Comparison of ENCODE assay signal across 8 mouse cellular contexts in genomic region chr3:116594076-116594727, GRCm38 (mm10). TPM values are rescaled to one million over a fixed set of nuclear protein-coding genes. Genes with fewer than 3 reads are reported as not detected.
DNase-seq lines count a peak whose midpoint lies in the region; ATAC-seq and TF ChIP-seq lines count a peak whose summit lies in the region.

No protein-coding gene starts in this region.

- peak; percentile 77 for ATAC-seq in hindbrain, embryonic 11.5 days (ENCODE audit: low FRiP score)
- ATAC-seq in megakaryocyte progenitor cell, adult 5-6 weeks (replicated peaks; ENCODE audit: poor library complexity) = peak; percentile 59

- H3K4me3 ChIP-seq in heart, adult 2 months = peak overlapping the region; percentile 93
- peak overlapping the region; percentile 86 for H3K4me3 ChIP-seq in spleen, adult 2 months (ENCODE audit: extremely low read depth, insufficient read depth, insufficient read length)
- peak overlapping the region; percentile 76 for H3K4me3 ChIP-seq in hindbrain, embryonic 11.5 days (ENCODE audit: low read depth, low read length)

- no peaks in the 10 kb centered on the region for H3K79me2 ChIP-seq in heart, adult 2 months (replicated peaks; ENCODE audit: control insufficient read depth, insufficient read depth, low read length)

- TF ChIP-seq EP300 in heart, adult 2 months (IDR thresholded peaks at IDR 0.05; ENCODE audit: insufficient read depth, low read depth, low read length) = no peak

- no peaks in the 10 kb centered on the region; the same call in 1 of the 2 replicates for H3K36me3 ChIP-seq in heart, adult 2 months (ENCODE audit: control insufficient read depth, insufficient read depth, low read length)
- peaks cover 16% of the 10 kb centered on the region for H3K36me3 ChIP-seq in spleen, adult 2 months (ENCODE audit: control insufficient read depth, insufficient read depth, low read length)
- H3K36me3 ChIP-seq in hindbrain, embryonic 11.5 days (ENCODE audit: control insufficient read depth, insufficient read depth, low read length) = peaks cover 3% of the 10 kb centered on the region; the same call in 1 of the 2 replicates

- DNase-seq in heart, adult 2 months = no peak
- no peak for DNase-seq in heart, postnatal 4 days
- DNase-seq in spleen, adult 2 months (ENCODE audit: low read depth in 1 of 2, low spot score in 2 of 2) = no peak
- no peak for DNase-seq in spleen, postnatal 36 days (ENCODE audit: low spot score in 2 of 2)
- DNase-seq in hindbrain, embryonic 11.5 days (ENCODE audit: low spot score) = no peak
- no peak for DNase-seq in adrenal gland, adult (ENCODE audit: inconsistent age in 2 of 2, low spot score in 1 of 2)
- no peak for DNase-seq in urinary bladder, adult 18-20 months (ENCODE audit: low spot score in 2 of 2)

- WGBS in heart, adult 2 months = 2% methylated on average over 22 of the region's 22 CpGs
- WGBS in spleen, adult 2 months = 2% methylated on average over 22 of the region's 22 CpGs
- 2% methylated on average over 22 of the region's 22 CpGs for WGBS in hindbrain, embryonic 11.5 days

- H3K27me3 ChIP-seq in heart, adult 2 months (ENCODE audit: control insufficient read depth, insufficient read depth, low read length) = no peaks in the 10 kb centered on the region
- H3K27me3 ChIP-seq in spleen, adult 2 months (ENCODE audit: control insufficient read depth, insufficient read depth, low read length) = no peaks in the 10 kb centered on the region
- no peaks in the 10 kb centered on the region for H3K27me3 ChIP-seq in hindbrain, embryonic 11.5 days (ENCODE audit: control insufficient read depth, insufficient read depth, low read length)

- peak overlapping the region; percentile 88 for H3K27ac ChIP-seq in heart, adult 2 months
- peak overlapping the region; percentile 83 for H3K27ac ChIP-seq in spleen, adult 2 months (ENCODE audit: insufficient read depth, low read length)
- peak overlapping the region; percentile 67; the same call in 1 of the 2 replicates for H3K27ac ChIP-seq in hindbrain, embryonic 11.5 days (ENCODE audit: low read depth, low read length)

- H3K4me2 ChIP-seq in hindbrain, embryonic 11.5 days (replicated peaks; ENCODE audit: low read depth, low read length) = peak overlapping the region; percentile 32

- TF ChIP-seq CTCF in heart, adult 2 months (IDR thresholded peaks at IDR 0.05) = peak; percentile 51
- TF ChIP-seq CTCF in spleen, adult 2 months (IDR thresholded peaks at IDR 0.05; ENCODE audit: extremely low read depth, insufficient read depth, insufficient read length, insufficient replicate concordance) = no peak

- intact Hi-C loops in heart, adult 2 months (cut with DNase I) = loop anchor here (2.0 to 10.0 kb wide), 5 partner anchors 69 to 241 kb away; partner anchors contain the start of genes Dbt and Mfsd14a

- H3K9me3 ChIP-seq in hindbrain, embryonic 11.5 days (ENCODE audit: control insufficient read depth, low read length) = no peaks in the 10 kb centered on the region

- no peaks in the 10 kb centered on the region for H3K4me1 ChIP-seq in heart, adult 2 months (ENCODE audit: control insufficient read depth, insufficient read depth, low read length)
- no peaks in the 10 kb centered on the region; the same call in 1 of the 2 replicates for H3K4me1 ChIP-seq in spleen, adult 2 months (ENCODE audit: control insufficient read depth, insufficient read depth, insufficient read length)
- H3K4me1 ChIP-seq in hindbrain, embryonic 11.5 days (replicated peaks; ENCODE audit: control insufficient read depth, insufficient read depth, low read length) = no peaks in the 10 kb centered on the region

- peak overlapping the region; percentile 61 for H3K9ac ChIP-seq in heart, adult 2 months (ENCODE audit: low read depth, low read length)
- H3K9ac ChIP-seq in hindbrain, embryonic 11.5 days (ENCODE audit: low read depth, low read length) = peak overlapping the region; percentile 73

- no peak for TF ChIP-seq POLR2A in heart, adult 2 months (IDR thresholded peaks at IDR 0.05; ENCODE audit: insufficient read depth, low read depth, low read length)
- TF ChIP-seq POLR2A in spleen, adult 2 months (IDR thresholded peaks at IDR 0.05; ENCODE audit: low read depth, low read length) = no peak

RNA-seq across cellular contexts. Expression of gene Sass6, which starts 0.6 kb away (rescaled TPM):
- total RNA-seq in heart, adult 2 months (2021) = 1 to 10 TPM; 2.0 TPM
- 0.76 and 1.4 TPM in 2 replicates for polyA plus RNA-seq in heart, adult 2 months (2012; rRNA removed)
- 1 to 10 TPM; 9.3 to 10.0 TPM for total RNA-seq in heart, postnatal 4 days (2021)
- polyA plus RNA-seq in spleen, adult 2 months (2012; rRNA removed) = 1.6 and 1.9 TPM in 2 replicates
- 32.7 and 34.9 TPM in 2 replicates for polyA plus RNA-seq in hindbrain, embryonic 11.5 days (2014; fragmentation: Nextera tagmentation; extraction: Ambion mirVana)
- total RNA-seq in megakaryocyte progenitor cell, adult 5-6 weeks (2015) = 38.0 and 39.6 TPM in 2 replicates
- total RNA-seq in megakaryocyte progenitor cell, adult 5-6 weeks (2017) = 47.1 and 63.8 TPM in 2 replicates

RNA-seq across cellular contexts. Expression of gene Trmt13, which starts 20.2 kb away (rescaled TPM):
- 1 to 10 TPM; 5.4 to 5.5 TPM for total RNA-seq in heart, adult 2 months (2021)
- polyA plus RNA-seq in heart, adult 2 months (2012; rRNA removed) = 3.6 and 7.3 TPM in 2 replicates
- total RNA-seq in heart, postnatal 4 days (2021) = 1 to 10 TPM; 7.1 to 9.0 TPM
- 4.2 and 4.7 TPM in 2 replicates for polyA plus RNA-seq in spleen, adult 2 months (2012; rRNA removed)
- polyA plus RNA-seq in hindbrain, embryonic 11.5 days (2014; fragmentation: Nextera tagmentation; extraction: Ambion mirVana) = 22.8 and 31.3 TPM in 2 replicates
- 23.4 and 40.3 TPM in 2 replicates for total RNA-seq in megakaryocyte progenitor cell, adult 5-6 weeks (2015)
- 28.3 and 34.9 TPM in 2 replicates for total RNA-seq in megakaryocyte progenitor cell, adult 5-6 weeks (2017)

RNA-seq across cellular contexts. Expression of gene Lrrc39, which starts 31.4 kb away (rescaled TPM):
- 10 to 100 TPM; 64.4 to 69.5 TPM for total RNA-seq in heart, adult 2 months (2021)
- 39.3 and 94.6 TPM in 2 replicates for polyA plus RNA-seq in heart, adult 2 months (2012; rRNA removed)
- 10 to 100 TPM; 65.9 to 67.2 TPM for total RNA-seq in heart, postnatal 4 days (2021)
- polyA plus RNA-seq in spleen, adult 2 months (2012; rRNA removed) = 0.18 and 0.28 TPM in 2 replicates
- 0.66 and 0.67 TPM in 2 replicates for polyA plus RNA-seq in hindbrain, embryonic 11.5 days (2014; fragmentation: Nextera tagmentation; extraction: Ambion mirVana)
- total RNA-seq in megakaryocyte progenitor cell, adult 5-6 weeks (2015) = 0.05 and 0.52 TPM in 2 replicates
- 0.37 and 0.84 TPM in 2 replicates for total RNA-seq in megakaryocyte progenitor cell, adult 5-6 weeks (2017)

Comparison
In these comparisons a context has a peak if more than half of its experiments do, and no peak if none do; other contexts are left out.
1. RNA of gene Lrrc39, which starts 31.4 kb away (total RNA-seq): 64.4 to 69.5 TPM in heart, adult 2 months and 65.9 to 67.2 TPM in heart, postnatal 4 days; 0.05 to 0.84 TPM in megakaryocyte progenitor cell, adult 5-6 weeks; every median in the first group is over 10 times any median in the second.
2. Peak in every context shown above with its lines, with median percentiles within 50 percentile points of each other: H3K27ac ChIP-seq and H3K4me3 ChIP-seq.